Mouse (Mus musculus) embryonic facial prominence, embryonic 13.5 days (tissue): ENCODE data around the gene Zfp46. TPM values are rescaled to one million over a fixed set of nuclear protein-coding genes. Genes with fewer than 3 reads are reported as not detected.

Experiments used
- ATAC-seq: fragments of 200-750 bp; cut with Nextera tagmentation; 2 replicates; pipeline ENCODE4 v1.8.0; 2017; ENCODE audit warnings: low read depth; ENCODE audit not compliant: insufficient number of reproducible peaks, insufficient read depth, low FRiP score, low TSS enrichment
- H3K27ac ChIP-seq: fragments of 300-500 bp; sonication (generic); 2 replicates; pipeline ENCODE4 v1.5.1; 2015; ENCODE audit warnings: moderate library complexity, mild to moderate bottlenecking, inconsistent platforms
- H3K27me3 ChIP-seq: fragments of 300-500 bp; sonication (generic); 2 replicates; pipeline ENCODE4 v1.6.1; 2015; ENCODE audit warnings: mild to moderate bottlenecking, inconsistent platforms
- H3K36me3 ChIP-seq: fragments of 300-500 bp; sonication (generic); 2 replicates; pipeline ENCODE4 v1.6.1; 2015; ENCODE audit warnings: mild to moderate bottlenecking, inconsistent platforms
- H3K4me1 ChIP-seq: fragments of 300-500 bp; sonication (generic); 2 replicates; pipeline ENCODE4 v1.6.1; 2015; ENCODE audit warnings: inconsistent platforms
- H3K4me2 ChIP-seq: fragments of 300-500 bp; sonication (generic); 2 replicates; pipeline ENCODE4 v1.6.1; 2015; ENCODE audit warnings: moderate library complexity, mild to moderate bottlenecking, inconsistent platforms
- H3K4me3 ChIP-seq: fragments of 300-500 bp; sonication (generic); 2 replicates; pipeline ENCODE4 v1.5.1; 2015; ENCODE audit warnings: mild to moderate bottlenecking, inconsistent platforms
- H3K9ac ChIP-seq: fragments of 300-500 bp; sonication (generic); 2 replicates; pipeline ENCODE4 v1.6.1; 2015; ENCODE audit warnings: mild to moderate bottlenecking, inconsistent platforms
- H3K9me3 ChIP-seq: fragments of 300-500 bp; sonication (generic); 2 replicates; pipeline ENCODE4 v1.6.1; 2016; ENCODE audit warnings: inconsistent platforms
- WGBS: fragments of 180-500 bp; shearing (Covaris S2); methylation state at CpG from one replicate; pipeline ENCODE4 v1.1.7; 2015; ENCODE audit warnings: mixed read lengths; 5-methylcytosine and 5-hydroxymethylcytosine counted together
- polyA plus RNA-seq: library from polyadenylated mRNA; unstranded; fragments of >200 nt; fragmentation: Nextera tagmentation; extraction: Ambion mirVana; gene quantifications from 2 replicates; pipeline ENCODE4 v1.2.1, GENCODE M21; 2015

Gene Zfp46
- polyA plus RNA-seq, 1 experiment from 2014 or later: 25.2 TPM

DNA sequence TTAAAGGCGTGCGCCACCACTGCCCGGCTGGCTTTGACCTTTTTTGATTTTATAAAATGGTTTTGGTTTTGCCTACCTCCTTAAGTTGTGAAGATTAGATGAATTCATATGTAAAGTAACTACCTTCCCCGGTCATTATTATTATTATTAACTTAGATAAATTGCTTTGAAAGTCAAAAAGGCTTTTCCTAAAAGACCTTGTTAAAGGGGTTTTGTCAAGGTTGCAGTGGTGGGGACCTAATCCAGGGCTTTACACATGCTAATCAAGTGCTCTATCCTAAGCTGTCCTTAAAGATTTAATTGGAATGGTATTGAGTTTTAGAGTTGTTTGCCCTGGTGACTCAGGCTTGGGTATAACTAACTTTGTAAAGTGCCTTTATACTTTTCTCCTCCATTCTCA is 33.2 kb downstream of the Zfp46 start:
- ATAC-seq: no peak
- H3K36me3 ChIP-seq: peaks cover 57% of the 10 kb centered on the region
- WGBS: 91% methylated on average over 4 of the region's 4 CpGs
- H3K4me1 ChIP-seq: peaks cover 21% of the 10 kb centered on the region
- no peak overlapping the region for H3K4me3 ChIP-seq
- H3K27me3 ChIP-seq: no peaks in the 10 kb centered on the region
- H3K9ac ChIP-seq: no peak overlapping the region
- no peak overlapping the region for H3K4me2 ChIP-seq
- H3K27ac ChIP-seq: no peak overlapping the region
- no peaks in the 10 kb centered on the region for H3K9me3 ChIP-seq

- H3K36me3 ChIP-seq: peaks cover 75% of the 10 kb centered on the region
- H3K9ac ChIP-seq: no peak overlapping the region
- peaks cover 2% of the 10 kb centered on the region for H3K4me1 ChIP-seq
- H3K4me2 ChIP-seq: no peak overlapping the region
- 88% methylated on average over 4 of the region's 4 CpGs for WGBS
- H3K27me3 ChIP-seq: no peaks in the 10 kb centered on the region
- no peak overlapping the region for H3K27ac ChIP-seq
- no peak overlapping the region for H3K4me3 ChIP-seq
- ATAC-seq: no peak
- H3K9me3 ChIP-seq: no peaks in the 10 kb centered on the region
Observed at GRCm38 (mm10) chr4:136320016-136320415, 35.5 kb downstream of the Zfp46 start.

DNA sequence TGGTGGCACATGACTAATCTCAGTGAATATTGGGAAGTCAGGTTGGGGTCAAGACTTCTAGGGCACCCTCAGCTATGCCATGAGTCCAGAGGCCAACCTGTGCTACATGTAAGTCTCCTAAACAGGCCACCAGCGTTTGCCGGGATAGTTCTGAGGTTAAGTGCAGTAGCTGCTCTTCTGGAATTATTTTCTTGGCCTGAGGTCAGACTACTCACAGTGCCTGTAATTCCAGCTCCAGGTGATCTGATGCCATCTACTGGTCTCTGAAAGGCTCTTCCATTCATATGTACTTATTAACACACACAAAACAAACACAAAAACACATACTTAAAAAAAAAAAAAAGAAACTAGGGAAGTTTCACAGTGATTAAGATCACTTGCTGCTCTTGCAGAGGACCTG is 39.7 kb downstream of the Zfp46 start:
- WGBS: 54% methylated on average over 2 of the region's 2 CpGs
- peaks cover 72% of the 10 kb centered on the region for H3K36me3 ChIP-seq

GRCm38 (mm10) chr4:136327238-136327637 is 42.8 kb downstream of the Zfp46 start:
- Histone ChIP-seq H3K27me3 (no peaks in the 10 kb centered on the region), H3K27ac (no peak overlapping the region), H3K4me2 (no peak overlapping the region), H3K9ac (no peak overlapping the region), H3K4me3 (no peak overlapping the region), H3K9me3 (no peaks in the 10 kb centered on the region), H3K4me1 (no peaks in the 10 kb centered on the region), H3K36me3 (peaks cover 68% of the 10 kb centered on the region)
- no peak for ATAC-seq
- WGBS: 83% methylated on average over 5 of the region's 5 CpGs

More for the DNA sequence above, 39.7 kb downstream of the Zfp46 start:
- Histone ChIP-seq H3K9ac (no peak overlapping the region), H3K4me1 (no peaks in the 10 kb centered on the region), H3K4me3 (no peak overlapping the region), H3K27me3 (no peaks in the 10 kb centered on the region), H3K4me2 (no peak overlapping the region), H3K27ac (no peak overlapping the region), H3K9me3 (no peaks in the 10 kb centered on the region)
- no peak for ATAC-seq

DNA sequence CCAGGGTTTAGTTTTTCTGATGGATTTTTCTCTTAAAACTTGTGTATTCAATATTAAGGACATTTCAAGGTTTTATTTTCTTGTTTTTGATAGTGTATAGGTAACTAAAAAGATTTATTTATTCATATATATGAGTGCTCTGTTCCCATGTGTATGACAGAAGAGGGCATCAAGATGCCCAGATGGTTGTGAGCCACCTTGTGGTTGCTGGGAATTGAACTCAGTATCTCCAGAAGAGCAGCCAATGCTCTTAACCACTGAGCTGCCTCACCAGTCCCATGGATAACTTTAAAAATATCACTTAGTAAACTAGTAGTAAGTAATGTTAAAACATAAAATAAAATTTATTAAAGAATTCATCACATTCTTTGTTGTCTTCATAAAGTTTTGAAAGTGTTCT is 43.6 kb downstream of the Zfp46 start:
- Histone ChIP-seq H3K9me3 (no peaks in the 10 kb centered on the region), H3K9ac (no peak overlapping the region), H3K4me1 (no peaks in the 10 kb centered on the region), H3K4me2 (no peak overlapping the region), H3K27me3 (no peaks in the 10 kb centered on the region), H3K4me3 (no peak overlapping the region), H3K27ac (no peak overlapping the region), H3K36me3 (peaks cover 68% of the 10 kb centered on the region)
- ATAC-seq: no peak

DNA sequence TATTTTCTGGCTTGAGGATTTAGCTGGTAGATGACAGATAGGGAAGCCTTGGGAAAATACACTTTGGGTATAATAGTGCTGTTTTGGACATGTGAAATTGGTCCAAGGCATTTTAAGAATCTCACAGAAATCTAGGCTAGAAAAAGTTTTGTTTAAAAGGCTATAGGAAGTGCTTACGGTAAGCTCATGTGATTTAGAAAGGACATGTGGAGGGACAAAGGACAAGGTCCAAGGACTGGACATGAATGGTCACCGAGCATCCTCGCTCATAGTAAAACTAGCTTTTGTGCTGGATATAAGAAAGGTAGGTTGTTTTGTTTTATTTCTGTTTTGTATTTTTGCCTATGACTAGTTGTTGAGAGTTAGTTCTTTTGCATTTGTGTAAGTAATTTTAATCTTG is 47.2 kb downstream of the Zfp46 start:
- Histone ChIP-seq H3K36me3 (peaks cover 70% of the 10 kb centered on the region), H3K4me1 (no peaks in the 10 kb centered on the region)

DNA sequence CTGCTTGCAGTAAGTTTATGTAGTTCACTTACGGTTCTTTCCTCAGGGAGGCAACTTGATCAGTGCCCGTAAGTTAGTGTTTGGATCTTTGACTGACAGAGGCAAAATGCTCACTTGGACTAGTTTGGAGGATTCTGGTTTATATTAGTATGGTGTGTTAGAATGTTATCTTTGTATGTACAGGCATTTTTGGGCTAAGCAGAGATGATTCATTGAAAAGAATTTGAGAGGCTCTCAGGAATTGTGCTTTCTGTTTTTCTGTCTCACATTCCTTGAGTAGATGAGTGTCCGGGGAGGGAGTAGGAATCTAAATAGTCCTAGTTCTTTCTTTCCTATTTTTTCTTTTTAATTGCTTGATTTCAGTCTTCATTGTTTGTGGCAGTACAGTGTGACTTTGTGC is 48.7 kb downstream of the Zfp46 start:
- H3K4me3 ChIP-seq: no peak overlapping the region
- no peak overlapping the region for H3K9ac ChIP-seq
- H3K9me3 ChIP-seq: no peaks in the 10 kb centered on the region
- no peak overlapping the region for H3K27ac ChIP-seq
- H3K4me1 ChIP-seq: no peaks in the 10 kb centered on the region
- WGBS: 76% methylated on average over 3 of the region's 3 CpGs
- peaks cover 72% of the 10 kb centered on the region for H3K36me3 ChIP-seq
- H3K4me2 ChIP-seq: no peak overlapping the region
- no peaks in the 10 kb centered on the region for H3K27me3 ChIP-seq
- no peak for ATAC-seq

More for the DNA sequence above, 47.2 kb downstream of the Zfp46 start:
- H3K4me2 ChIP-seq: no peak overlapping the region
- WGBS: 95% methylated on average over 3 of the region's 3 CpGs
- ATAC-seq: no peak
- no peaks in the 10 kb centered on the region for H3K27me3 ChIP-seq
- no peaks in the 10 kb centered on the region for H3K9me3 ChIP-seq
- H3K4me3 ChIP-seq: no peak overlapping the region
- H3K27ac ChIP-seq: no peak overlapping the region
- H3K9ac ChIP-seq: no peak overlapping the region

DNA sequence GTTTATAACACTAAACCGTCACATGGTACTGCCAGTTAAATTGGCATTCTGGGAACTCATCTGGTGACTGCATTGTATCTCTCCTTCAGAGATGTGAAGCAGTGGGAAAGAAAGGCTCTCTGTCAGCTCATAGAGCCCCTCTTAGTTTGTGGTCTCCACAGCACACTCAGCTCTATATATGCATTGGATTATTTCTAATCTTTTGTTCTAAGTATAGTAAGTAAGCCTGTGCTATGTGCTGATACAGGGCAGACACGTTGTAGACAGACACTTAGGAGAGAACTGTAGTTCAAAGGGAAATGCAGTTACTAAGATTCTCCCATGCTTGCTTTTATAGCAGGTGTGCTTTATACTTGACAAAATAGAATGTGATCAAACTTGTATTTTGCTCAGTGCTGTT is 50.6 kb downstream of the Zfp46 start:
- no peaks in the 10 kb centered on the region for H3K9me3 ChIP-seq
- H3K36me3 ChIP-seq: peaks cover 71% of the 10 kb centered on the region
- 87% methylated on average over 2 of the region's 2 CpGs for WGBS
- H3K4me3 ChIP-seq: no peak overlapping the region
- no peak overlapping the region for H3K4me2 ChIP-seq
- no peaks in the 10 kb centered on the region for H3K4me1 ChIP-seq
- H3K27me3 ChIP-seq: no peaks in the 10 kb centered on the region
- no peak overlapping the region for H3K9ac ChIP-seq
- no peak overlapping the region for H3K27ac ChIP-seq
- no peak for ATAC-seq

DNA sequence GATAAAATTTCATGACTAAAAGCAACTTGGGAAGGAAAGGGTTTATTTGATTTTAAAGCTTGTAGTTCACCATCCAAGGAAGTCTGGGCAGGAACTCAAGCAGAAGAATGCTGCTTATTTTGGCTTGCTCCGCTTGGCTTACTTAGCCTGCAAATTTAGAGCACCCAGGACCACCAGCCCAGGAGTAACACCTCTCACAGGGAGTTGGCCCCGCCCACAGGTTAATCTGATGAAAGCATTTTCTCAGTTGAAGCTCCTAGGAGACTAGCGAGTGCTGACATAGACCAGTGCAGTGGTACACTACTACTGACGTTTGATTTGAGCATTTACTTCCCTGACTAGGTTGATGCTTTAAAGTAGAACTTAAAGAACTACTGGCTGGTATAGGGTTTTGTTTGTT is 52.6 kb downstream of the Zfp46 start:
- no peak overlapping the region for H3K4me2 ChIP-seq
- peaks cover 63% of the 10 kb centered on the region for H3K36me3 ChIP-seq
- no peaks in the 10 kb centered on the region for H3K4me1 ChIP-seq
- H3K27ac ChIP-seq: no peak overlapping the region
- ATAC-seq: no peak
- no peak overlapping the region for H3K9ac ChIP-seq
- H3K9me3 ChIP-seq: no peaks in the 10 kb centered on the region
- H3K4me3 ChIP-seq: no peak overlapping the region
- WGBS: 77% methylated on average over 4 of the region's 4 CpGs
- no peaks in the 10 kb centered on the region for H3K27me3 ChIP-seq

Other genes starting within 250 kb of the Zfp46 start
- gene Rpl11, start 231.3 kb upstream of the Zfp46 start, polyA plus RNA-seq: 447 and 551 TPM in 2 replicates
- 540 and 613 TPM in 2 replicates for gene Id3, start 141.2 kb upstream of the Zfp46 start, polyA plus RNA-seq
- 6.4 and 7.1 TPM in 2 replicates for gene E2f2, start 112.3 kb upstream of the Zfp46 start, polyA plus RNA-seq
- 10.9 and 11.6 TPM in 2 replicates for gene Asap3, start 78.3 kb upstream of the Zfp46 start, polyA plus RNA-seq
- 3.6 and 7.3 TPM in 2 replicates for gene Tcea3, start 37.0 kb upstream of the Zfp46 start, polyA plus RNA-seq
- gene Hnrnpr, start 26.3 kb downstream of the Zfp46 start, polyA plus RNA-seq: 256 and 263 TPM in 2 replicates
- 0.52 and 0.56 TPM in 2 replicates for gene Htr1d, start 138.8 kb downstream of the Zfp46 start, polyA plus RNA-seq
- gene 6030445D17Rik, start 177.6 kb downstream of the Zfp46 start, polyA plus RNA-seq: 0.35 TPM in 1 of 2 replicates, not detected in the other
- gene Luzp1, start 185.1 kb downstream of the Zfp46 start, polyA plus RNA-seq: 132 and 164 TPM in 2 replicates